Mouse (Mus musculus) cerebellum, adult 2 months (tissue): ENCODE results near the gene Ripk4.

Experiments
- CTCF ChIP-seq: fragments of 200-500 bp; IDR thresholded peaks from 2 replicates; pipeline ENCODE4 v1.5.1; 2011; ENCODE audit warnings: low read depth, mild to moderate bottlenecking, control low read depth, low read length, moderate library complexity, borderline replicate concordance; ENCODE audit not compliant: insufficient read depth
- POLR2A ChIP-seq: fragments of 200-500 bp; IDR thresholded peaks from 2 replicates; pipeline ENCODE4 v1.6.1; 2011; ENCODE audit warnings: low read length, control low read depth, borderline replicate concordance; ENCODE audit not compliant: insufficient read depth

GRCm38 (mm10) chr16:97697769-97698168 is 65.8 kb downstream of the Ripk4 start:
- TF ChIP-seq CTCF = no peak
- no peak for TF ChIP-seq POLR2A
